Comparison of ENCODE assay signal across 17 mouse cellular contexts in genomic region chr9:120826266-120826665, GRCm38 (mm10).
DNase-seq lines count a peak whose midpoint lies in the region; ATAC-seq and TF ChIP-seq lines count a peak whose summit lies in the region.
"Had no signal": no experiment of that assay in that cellular context is flagged by ENCODE, and none has a peak within 500 bp of the region (broad histone marks: within the 10 kb centered on the region; RNA-seq: fewer than 3 reads in every experiment).

No protein-coding gene starts in this region.

- no peak for TF ChIP-seq EP300 in stomach, postnatal 0 days (optimal IDR thresholded peaks at IDR 0.05)

- no peak overlapping the region for H3K9ac ChIP-seq in intestine, embryonic 14.5 days (ENCODE audit: low read length)
- no peak overlapping the region for H3K9ac ChIP-seq in stomach, postnatal 0 days (ENCODE audit: low read length)
- no peak overlapping the region for H3K9ac ChIP-seq in midbrain, embryonic 13.5 days (replicated peaks)
- H3K9ac ChIP-seq: heart, embryonic 15.5 days; hindbrain, embryonic 12.5 days; liver, postnatal 0 days had no signal

- H3K36me3 ChIP-seq in intestine, embryonic 14.5 days (ENCODE audit: control insufficient read depth, insufficient read depth, low read length), result no peaks in the 10 kb centered on the region
- no peaks in the 10 kb centered on the region for H3K36me3 ChIP-seq in stomach, postnatal 0 days (ENCODE audit: control insufficient read depth, insufficient read depth, low read length)
- H3K36me3 ChIP-seq in midbrain, embryonic 13.5 days, result no peaks in the 10 kb centered on the region
- H3K36me3 ChIP-seq: heart, embryonic 15.5 days; hindbrain, embryonic 12.5 days; limb, embryonic 10.5 days had no signal

- peak; percentile 42 to 59 for DNase-seq in lung, adult 18-20 months
- DNase-seq in lung, postnatal 14 days, result no peak
- DNase-seq in intestine, embryonic 14.5 days (ENCODE audit: low spot score), result no peak
- peak; percentile 59 for DNase-seq in lung, postnatal 25 days (ENCODE audit: low spot score)
- DNase-seq in stomach, postnatal 0 days (ENCODE audit: low spot score), result peak; percentile 57
- DNase-seq in cerebellum, adult 11-12 months, result no peak
- DNase-seq: adrenal gland, adult 8-10 months; cerebellum, adult 9-11 months; kidney, adult 9 months; liver, postnatal 0 days; right cerebral cortex, postnatal 25 days; thymus, postnatal 36 days had no signal

- 44% methylated on average over 4 of the region's 4 CpGs for WGBS in intestine, embryonic 14.5 days
- 52% methylated on average over 4 of the region's 4 CpGs for WGBS in stomach, postnatal 0 days
- WGBS in midbrain, embryonic 13.5 days, result 80% methylated on average over 4 of the region's 4 CpGs

- no peak for TF ChIP-seq CTCF in stomach, postnatal 0 days (IDR thresholded peaks at IDR 0.05; ENCODE audit: low read depth)

- H3K9me3 ChIP-seq in intestine, embryonic 14.5 days (ENCODE audit: control insufficient read depth, low read length), result no peaks in the 10 kb centered on the region
- no peaks in the 10 kb centered on the region for H3K9me3 ChIP-seq in stomach, postnatal 0 days (ENCODE audit: control insufficient read depth, low read length)
- H3K9me3 ChIP-seq in midbrain, embryonic 13.5 days, result peaks cover 4% of the 10 kb centered on the region
- H3K9me3 ChIP-seq: heart, embryonic 15.5 days; limb, embryonic 10.5 days had no signal

- H3K4me3 ChIP-seq in intestine, embryonic 14.5 days (ENCODE audit: low read depth, low read length), result no peak overlapping the region
- no peak overlapping the region for H3K4me3 ChIP-seq in stomach, postnatal 0 days (ENCODE audit: low read depth, low read length)
- no peak overlapping the region for H3K4me3 ChIP-seq in midbrain, embryonic 13.5 days (replicated peaks)
- H3K4me3 ChIP-seq: heart, embryonic 15.5 days; hindbrain, embryonic 12.5 days; limb, embryonic 10.5 days had no signal

- no peaks in the 10 kb centered on the region for H3K27me3 ChIP-seq in intestine, embryonic 14.5 days (replicated peaks; ENCODE audit: control insufficient read depth, insufficient read depth, low read length)
- H3K27me3 ChIP-seq in stomach, postnatal 0 days (ENCODE audit: control insufficient read depth, insufficient read depth, low read length), result no peaks in the 10 kb centered on the region
- H3K27me3 ChIP-seq in midbrain, embryonic 13.5 days, result no peaks in the 10 kb centered on the region
- H3K27me3 ChIP-seq: heart, embryonic 15.5 days; hindbrain, embryonic 12.5 days had no signal

- H3K4me1 ChIP-seq in intestine, embryonic 14.5 days (replicated peaks; ENCODE audit: control insufficient read depth, insufficient read depth, low read length), result peaks cover 9% of the 10 kb centered on the region; the same call in 1 of the 2 replicates
- H3K4me1 ChIP-seq in stomach, postnatal 0 days (replicated peaks; ENCODE audit: control insufficient read depth, insufficient read depth), result no peaks in the 10 kb centered on the region
- H3K4me1 ChIP-seq in midbrain, embryonic 13.5 days (replicated peaks), result peaks cover 4% of the 10 kb centered on the region; the same call in 1 of the 2 replicates
- H3K4me1 ChIP-seq: heart, embryonic 15.5 days; hindbrain, embryonic 12.5 days had no signal

- no peak overlapping the region for H3K4me2 ChIP-seq in intestine, embryonic 14.5 days (ENCODE audit: low read length)
- no peak overlapping the region for H3K4me2 ChIP-seq in stomach, postnatal 0 days (replicated peaks; ENCODE audit: low read depth)
- no peak overlapping the region for H3K4me2 ChIP-seq in midbrain, embryonic 13.5 days (replicated peaks)
- H3K4me2 ChIP-seq: heart, embryonic 15.5 days; hindbrain, embryonic 12.5 days; midbrain, embryonic 11.5 days had no signal

- 0 out of 2 replicates have a peak overlapping the region, but pooled peaks have one; percentile 29 for H3K27ac ChIP-seq in intestine, embryonic 14.5 days (ENCODE audit: low read depth)
- peak overlapping the region; percentile 67 for H3K27ac ChIP-seq in stomach, postnatal 0 days (replicated peaks)
- H3K27ac ChIP-seq in midbrain, embryonic 13.5 days, result no peak overlapping the region
- H3K27ac ChIP-seq: heart, embryonic 15.5 days; hindbrain, embryonic 12.5 days; limb, embryonic 10.5 days had no signal

- ATAC-seq in intestine, embryonic 14.5 days (replicated peaks; ENCODE audit: low FRiP score, low TSS enrichment, low read depth), result peak; percentile 69
- ATAC-seq in stomach, postnatal 0 days (ENCODE audit: low FRiP score, low TSS enrichment), result peak; percentile 78
- no peak for ATAC-seq in midbrain, embryonic 13.5 days
- ATAC-seq: liver, postnatal 0 days had no signal

Comparison
In these comparisons a context has a peak if more than half of its experiments do, and no peak if none do; other contexts are left out.
1. DNase-seq: peak in lung, adult 18-20 months (2 of 2), lung, postnatal 25 days (single experiment) and stomach, postnatal 0 days (single experiment); none in lung, postnatal 14 days (single experiment), intestine, embryonic 14.5 days (single experiment) and cerebellum, adult 11-12 months (single experiment).